Mouse (Mus musculus) forebrain, embryonic 12.5 days (tissue): Measurements from ENCODE around the gene Trim11. TPM values are rescaled to one million over a fixed set of nuclear protein-coding genes. Genes with fewer than 3 reads are reported as not detected.

ENCODE experiments used
- ATAC-seq: fragments of 200-750 bp; cut with Nextera tagmentation; 2 replicates; pipeline ENCODE4 v1.8.0; 2017; ENCODE audit warnings: moderate TSS enrichment; ENCODE audit not compliant: low FRiP score
- H3K27ac ChIP-seq: fragments of 300-500 bp; sonication (generic); 2 replicates; pipeline ENCODE4 v1.5.1; 2016; ENCODE audit warnings: mild to moderate bottlenecking
- H3K27me3 ChIP-seq: fragments of 300-500 bp; sonication (generic); 2 replicates; pipeline ENCODE4 v1.6.1; 2016; ENCODE audit warnings: mild to moderate bottlenecking
- H3K36me3 ChIP-seq: fragments of 300-500 bp; sonication (generic); replicated peaks from 2 replicates; pipeline ENCODE4 v1.6.1; 2016; ENCODE audit warnings: mild to moderate bottlenecking
- H3K4me1 ChIP-seq: fragments of 300-500 bp; sonication (generic); 2 replicates; pipeline ENCODE4 v1.6.1; 2016
- H3K4me2 ChIP-seq: fragments of 300-500 bp; sonication (generic); 2 replicates; pipeline ENCODE4 v1.6.1; 2016; ENCODE audit warnings: mild to moderate bottlenecking, moderate library complexity
- H3K4me3 ChIP-seq: fragments of 300-500 bp; sonication (generic); replicated peaks from 2 replicates; pipeline ENCODE4 v1.5.1; 2016; ENCODE audit warnings: mild to moderate bottlenecking
- H3K9ac ChIP-seq: fragments of 300-500 bp; sonication (generic); 2 replicates; pipeline ENCODE4 v1.6.1; 2016; ENCODE audit warnings: mild to moderate bottlenecking
- H3K9me3 ChIP-seq: fragments of 300-500 bp; sonication (generic); 2 replicates; pipeline ENCODE4 v1.6.1; 2016
- WGBS: fragments of 180-500 bp; shearing (Covaris S2); methylation state at CpG from one replicate; pipeline ENCODE4 v1.1.7; 2016; 5-methylcytosine and 5-hydroxymethylcytosine counted together
- microRNA-seq: library from miRNA; unstranded; fragments of <30 nt; microRNA quantifications from one replicate; pipeline ENCODE4, GENCODE M21; 2017
- polyA plus RNA-seq: library from polyadenylated mRNA; unstranded; fragments of >200 nt; fragmentation: Nextera tagmentation; extraction: Ambion mirVana; gene quantifications from 2 replicates; pipeline ENCODE4 v1.2.1, GENCODE M21; 2016

Trim11 gene
- polyA plus RNA-seq, 1 experiment from 2014 or later: 20.9 TPM

DNA sequence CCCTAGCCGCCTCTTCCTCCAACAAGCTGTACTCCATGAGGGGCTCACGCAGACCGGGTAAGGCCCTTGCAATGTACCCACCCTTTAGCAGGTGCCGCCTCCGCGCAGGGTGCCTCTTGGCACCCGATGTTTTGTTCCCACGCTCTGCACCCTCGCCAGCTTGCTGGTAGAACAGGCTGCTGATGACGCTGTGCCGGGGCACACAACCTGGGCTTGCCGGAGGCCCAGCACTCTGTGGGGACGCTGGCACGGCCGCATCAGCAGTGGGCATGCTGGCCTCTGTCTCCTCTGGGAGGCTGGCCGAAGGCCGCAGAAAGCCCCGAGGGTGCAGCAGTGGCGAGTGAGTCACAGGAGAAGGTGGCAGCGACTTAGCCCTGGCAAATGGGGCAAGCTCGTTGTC is 22.7 kb downstream of the Trim11 start:
- 93% methylated on average over 21 of the region's 21 CpGs for WGBS
- no peak overlapping the region for H3K4me3 ChIP-seq
- H3K4me2 ChIP-seq: no peak overlapping the region
- no peaks in the 10 kb centered on the region for H3K36me3 ChIP-seq
- H3K27me3 ChIP-seq: peaks cover 24% of the 10 kb centered on the region
- H3K9me3 ChIP-seq: no peaks in the 10 kb centered on the region
- no peak for ATAC-seq
- no peaks in the 10 kb centered on the region for H3K4me1 ChIP-seq
- no peak overlapping the region for H3K27ac ChIP-seq
- H3K9ac ChIP-seq: no peak overlapping the region

DNA sequence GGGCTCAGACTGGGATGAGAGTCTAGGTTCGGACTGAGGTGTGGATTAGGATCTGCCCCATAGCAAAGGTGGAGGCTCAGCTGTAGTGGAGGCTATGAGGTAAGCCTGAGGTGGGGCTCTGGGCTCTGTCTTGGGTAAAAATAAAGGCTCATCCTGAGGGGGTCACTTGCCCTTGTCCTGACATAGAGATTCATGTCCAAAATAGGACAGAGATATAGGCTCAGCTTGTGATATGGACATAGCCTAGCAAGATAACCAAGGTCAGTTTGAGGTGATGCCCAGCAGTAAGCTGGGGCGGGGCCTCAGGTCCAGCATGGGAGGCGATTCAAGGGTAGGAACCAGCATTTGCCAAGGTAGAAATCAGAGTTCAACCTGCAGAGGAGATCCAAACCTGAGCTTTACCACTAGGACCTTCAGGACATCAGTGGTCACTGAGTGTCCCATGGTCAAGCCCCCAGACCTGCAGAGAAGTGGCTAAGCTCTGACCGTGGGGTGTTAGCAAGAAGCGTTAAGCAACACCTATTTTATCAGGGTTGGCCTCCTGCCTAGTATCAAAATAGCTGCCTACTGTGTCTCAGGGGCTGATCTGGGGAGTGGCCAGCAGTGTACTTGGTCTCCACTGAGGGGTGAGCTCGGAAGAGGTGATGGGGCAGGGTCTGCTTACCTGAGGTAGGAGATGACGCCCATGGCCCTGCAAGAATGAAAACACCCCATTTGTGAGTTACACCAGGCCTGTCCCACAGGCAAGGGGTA is 24.6 kb downstream of the Trim11 start:
- ATAC-seq: no peak
- H3K4me1 ChIP-seq: no peaks in the 10 kb centered on the region
- WGBS: 83% methylated on average over 7 of the region's 7 CpGs

DNA sequence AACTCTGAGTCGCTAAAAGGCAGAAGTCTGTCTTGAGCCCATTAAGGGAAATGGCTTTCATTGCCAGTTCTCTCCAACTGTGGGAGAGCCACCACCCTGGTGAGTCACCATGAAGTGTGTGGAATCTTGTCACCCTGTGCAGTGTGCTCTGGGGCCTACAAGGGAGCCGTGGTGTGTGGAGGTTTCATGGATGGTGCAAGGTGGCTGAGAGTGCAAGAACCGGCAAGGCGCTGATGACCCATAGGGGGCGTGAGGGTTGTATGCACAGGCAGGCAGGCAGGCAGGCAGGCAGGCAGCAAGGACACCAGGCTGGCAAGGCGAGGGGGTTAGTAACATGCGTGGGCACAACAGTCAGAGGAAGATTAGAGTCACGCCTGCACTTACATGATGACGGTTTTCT is 37.2 kb downstream of the Trim11 start:
- H3K9me3 ChIP-seq: no peaks in the 10 kb centered on the region
- no peak for ATAC-seq
- 0 out of 2 replicates have a peak, but pooled peaks cover 4% of the 10 kb centered on the region for H3K27me3 ChIP-seq
- H3K4me3 ChIP-seq: no peak overlapping the region
- H3K4me2 ChIP-seq: no peak overlapping the region
- WGBS: 40% methylated on average over 9 of the region's 9 CpGs
- H3K36me3 ChIP-seq: no peaks in the 10 kb centered on the region
- H3K9ac ChIP-seq: no peak overlapping the region
- H3K4me1 ChIP-seq: no peaks in the 10 kb centered on the region
- H3K27ac ChIP-seq: no peak overlapping the region

More for the DNA sequence above, 24.6 kb downstream of the Trim11 start:
- H3K36me3 ChIP-seq: no peaks in the 10 kb centered on the region
- H3K27me3 ChIP-seq: peaks cover 7% of the 10 kb centered on the region; the same call in 1 of the 2 replicates
- H3K4me3 ChIP-seq: no peak overlapping the region
- H3K9me3 ChIP-seq: no peaks in the 10 kb centered on the region
- no peak overlapping the region for H3K27ac ChIP-seq
- no peak overlapping the region for H3K9ac ChIP-seq
- H3K4me2 ChIP-seq: no peak overlapping the region

DNA sequence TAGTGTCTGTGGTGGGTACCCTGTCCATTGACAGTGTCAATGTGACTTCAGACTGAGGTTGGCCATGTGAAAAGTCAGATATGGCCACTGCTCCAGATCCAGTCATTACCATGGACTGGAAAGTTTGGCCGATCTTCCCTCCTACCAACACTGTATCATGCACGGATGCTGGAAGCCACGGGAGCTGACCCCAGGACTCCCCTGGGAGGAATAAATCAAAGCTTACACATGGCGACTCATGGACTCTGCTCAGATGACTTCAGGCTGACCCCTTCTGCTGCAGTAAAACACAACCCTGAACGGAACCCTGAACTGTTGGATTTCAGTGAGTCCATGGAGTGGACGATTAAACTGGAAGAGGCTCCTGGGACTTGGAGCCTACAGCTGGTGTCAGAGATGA is 48.5 kb downstream of the Trim11 start:
- Histone ChIP-seq H3K4me1 (no peaks in the 10 kb centered on the region), H3K27me3 (0 out of 2 replicates have a peak, but pooled peaks cover 1% of the 10 kb centered on the region), H3K9ac (no peak overlapping the region), H3K9me3 (no peaks in the 10 kb centered on the region), H3K36me3 (no peaks in the 10 kb centered on the region), H3K4me3 (no peak overlapping the region), H3K27ac (no peak overlapping the region), H3K4me2 (no peak overlapping the region)
- WGBS: 93% methylated on average over 6 of the region's 6 CpGs
- no peak for ATAC-seq

DNA sequence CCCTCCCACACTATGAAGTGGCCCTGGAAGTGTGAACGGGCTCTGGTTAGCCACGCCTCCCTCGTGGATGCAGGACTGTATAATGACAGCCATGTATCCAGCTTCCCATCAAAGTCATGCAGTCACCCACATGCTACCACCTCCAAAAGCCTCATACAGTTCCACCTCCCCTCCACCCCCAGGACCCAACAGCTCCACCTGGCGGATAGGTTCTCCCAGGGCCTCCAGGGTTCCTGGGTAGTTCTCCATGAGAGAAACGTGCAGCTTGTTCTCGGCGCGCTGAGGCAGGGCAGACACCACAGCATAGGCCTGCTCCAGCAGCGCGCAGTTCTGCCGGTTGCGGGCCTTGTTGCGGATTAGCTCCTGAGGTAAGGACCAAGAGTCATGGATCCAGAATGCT is 51.1 kb downstream of the Trim11 start:
- H3K36me3 ChIP-seq: no peaks in the 10 kb centered on the region
- H3K4me2 ChIP-seq: no peak overlapping the region
- 0 out of 2 replicates have a peak, but pooled peaks cover 3% of the 10 kb centered on the region for H3K27me3 ChIP-seq
- no peak overlapping the region for H3K27ac ChIP-seq
- H3K9ac ChIP-seq: no peak overlapping the region
- no peaks in the 10 kb centered on the region for H3K9me3 ChIP-seq
- H3K4me3 ChIP-seq: no peak overlapping the region
- no peak for ATAC-seq
- WGBS: 90% methylated on average over 13 of the region's 13 CpGs
- no peaks in the 10 kb centered on the region for H3K4me1 ChIP-seq

Small RNAs within 50 kb of the gene (microRNA-seq; reads per million reads assigned to microRNA genes)
- not detected for gene Gm44313

Other genes with a start within 250 kb of the Trim11 start
- 0.27 TPM in 1 of 2 replicates, not detected in the other for gene Olfr317, start 238.9 kb upstream of the Trim11 start, polyA plus RNA-seq
- gene Olfr316, start 225.4 kb upstream of the Trim11 start, polyA plus RNA-seq: not detected in 2 replicates
- gene Olfr315, start 204.9 kb upstream of the Trim11 start, polyA plus RNA-seq: not detected in 2 replicates
- not detected in 2 replicates for gene Olfr314, start 195.1 kb upstream of the Trim11 start, polyA plus RNA-seq
- 2.1 and 2.3 TPM in 2 replicates for gene Fam183b, start 176.1 kb upstream of the Trim11 start, polyA plus RNA-seq
- gene Olfr313, start 163.1 kb upstream of the Trim11 start, polyA plus RNA-seq: not detected in 2 replicates
- 0.05 TPM in 1 of 2 replicates, not detected in the other for gene Olfr312, start 148.9 kb upstream of the Trim11 start, polyA plus RNA-seq
- gene Olfr311, start 138.8 kb upstream of the Trim11 start, polyA plus RNA-seq: not detected in 2 replicates
- gene Gm12258, start 130.9 kb upstream of the Trim11 start, polyA plus RNA-seq: 15.5 and 15.9 TPM in 2 replicates
- gene 2810021J22Rik, start 110.9 kb upstream of the Trim11 start, polyA plus RNA-seq: 10.6 and 11.1 TPM in 2 replicates
- 5.6 and 6.8 TPM in 2 replicates for gene Zfp39, start 73.9 kb upstream of the Trim11 start, polyA plus RNA-seq
- 0.08 TPM in 1 of 2 replicates, not detected in the other for gene Btnl10, start 60.2 kb upstream of the Trim11 start, polyA plus RNA-seq
- 403 and 431 TPM in 2 replicates for gene Rnf187, start 39.2 kb upstream of the Trim11 start, polyA plus RNA-seq
- gene Hist3h2ba, start 29.2 kb upstream of the Trim11 start, polyA plus RNA-seq: 185 and 187 TPM in 2 replicates
- 91.9 and 92.9 TPM in 2 replicates for gene Hist3h2a, start 23.4 kb upstream of the Trim11 start, polyA plus RNA-seq
- 0.89 and 1.0 TPM in 2 replicates for gene Trim17, start 23.4 kb upstream of the Trim11 start, polyA plus RNA-seq
- not detected in 2 replicates for gene Obscn, start 158.3 kb downstream of the Trim11 start, polyA plus RNA-seq
- 5.9 and 6.6 TPM in 2 replicates for gene Iba57, start 185.6 kb downstream of the Trim11 start, polyA plus RNA-seq
- gene Gjc2, start 205.1 kb downstream of the Trim11 start, polyA plus RNA-seq: 0.09 and 0.26 TPM in 2 replicates
- gene Guk1, start 214.1 kb downstream of the Trim11 start, polyA plus RNA-seq: 83.4 and 95.5 TPM in 2 replicates
- gene Mrpl55, start 224.4 kb downstream of the Trim11 start, polyA plus RNA-seq: 88.9 and 93.6 TPM in 2 replicates
- 36.2 and 38.4 TPM in 2 replicates for gene 2310033P09Rik, start 230.2 kb downstream of the Trim11 start, polyA plus RNA-seq